8 mouse cellular contexts compared by ENCODE assay signal in genomic region chr16:86694497-86694896, GRCm38 (mm10).
A peak's percentile ranks its signal among the peaks of the same experiment; 100 is the strongest.
DNase-seq lines count a peak whose midpoint lies in the region; ATAC-seq and TF ChIP-seq lines count a peak whose summit lies in the region.
"Had no signal": no experiment of that assay in that cellular context is flagged by ENCODE, and none has a peak within 500 bp of the region (broad histone marks: within the 10 kb centered on the region; RNA-seq: fewer than 3 reads in every experiment).

No protein-coding gene starts in this region.

- TF ChIP-seq EP300 in lung, postnatal 0 days (IDR thresholded peaks at IDR 0.05): 0 out of 2 replicates have a peak, but pooled peaks have one; percentile 8

- H3K4me2 ChIP-seq in kidney, embryonic 14.5 days (replicated peaks; ENCODE audit: low read depth, low read length): no peak overlapping the region
- no peak overlapping the region for H3K4me2 ChIP-seq in lung, postnatal 0 days (replicated peaks; ENCODE audit: low read depth, low read length)

- ATAC-seq in kidney, embryonic 14.5 days (ENCODE audit: low FRiP score, low TSS enrichment): peak; percentile 85; the same call in 1 of the 2 replicates
- ATAC-seq in lung, postnatal 0 days: peak; percentile 14; the same call in 1 of the 2 replicates
- ATAC-seq in erythroid progenitor cell, adult 5-6 weeks (replicated peaks; ENCODE audit: low FRiP score, poor library complexity, severe bottlenecking): no peak

- intact Hi-C loops in left cerebral cortex, postnatal 36 days (cut with DNase I): no loop called here

- no peak overlapping the region for H3K27ac ChIP-seq in kidney, embryonic 14.5 days (ENCODE audit: low read depth, low read length)
- H3K27ac ChIP-seq in lung, postnatal 0 days (ENCODE audit: low read length): no peak overlapping the region
- H3K27ac ChIP-seq: macrophage had no signal

- H3K9ac ChIP-seq in kidney, embryonic 14.5 days (ENCODE audit: low read depth, low read length): no peak overlapping the region
- H3K9ac ChIP-seq in lung, postnatal 0 days (replicated peaks; ENCODE audit: low read depth): no peak overlapping the region

- no peaks in the 10 kb centered on the region for H3K27me3 ChIP-seq in kidney, embryonic 14.5 days (ENCODE audit: control insufficient read depth, insufficient read depth, low read length)
- no peaks in the 10 kb centered on the region for H3K27me3 ChIP-seq in lung, postnatal 0 days (replicated peaks; ENCODE audit: insufficient read depth, low read length)

- WGBS in kidney, embryonic 14.5 days: 42% methylated on average over 3 of the region's 3 CpGs
- WGBS in lung, postnatal 0 days: 27% methylated on average over 3 of the region's 3 CpGs

- DNase-seq in brain, adult 2 months (ENCODE audit: low read depth, low spot score): peak; percentile 96
- peak; percentile 95 for DNase-seq in cerebellum, adult 9-10 months
- peak; percentile 83 for DNase-seq in heart, adult 8-10 months (ENCODE audit: low spot score)
- DNase-seq in lung, postnatal 0 days (ENCODE audit: low spot score): peak; percentile 60
- DNase-seq in left cerebral cortex, postnatal 36 days (ENCODE audit: low spot score in 2 of 2): no peak

- no peak overlapping the region for H3K4me3 ChIP-seq in kidney, embryonic 14.5 days (ENCODE audit: low read length)
- no peak overlapping the region for H3K4me3 ChIP-seq in lung, postnatal 0 days (ENCODE audit: low read depth, low read length)

- no peak for TF ChIP-seq CTCF in lung, postnatal 0 days (IDR thresholded peaks at IDR 0.05)

- no peaks in the 10 kb centered on the region for H3K4me1 ChIP-seq in kidney, embryonic 14.5 days (ENCODE audit: control insufficient read depth, insufficient read depth, low read length)
- H3K4me1 ChIP-seq in lung, postnatal 0 days (ENCODE audit: insufficient read depth, low read depth, low read length): no peaks in the 10 kb centered on the region

- H3K36me3 ChIP-seq in kidney, embryonic 14.5 days (ENCODE audit: control insufficient read depth, insufficient read depth, low read length): no peaks in the 10 kb centered on the region
- no peaks in the 10 kb centered on the region for H3K36me3 ChIP-seq in lung, postnatal 0 days (ENCODE audit: insufficient read depth, low read length)

- no peaks in the 10 kb centered on the region for H3K9me3 ChIP-seq in kidney, embryonic 14.5 days (ENCODE audit: control insufficient read depth, low read length)
- no peaks in the 10 kb centered on the region for H3K9me3 ChIP-seq in lung, postnatal 0 days (ENCODE audit: low read length)

Comparison
In these comparisons a context has a peak if more than half of its experiments do, and no peak if none do; other contexts are left out.
1. DNase-seq: peak in brain, adult 2 months (single experiment), cerebellum, adult 9-10 months (single experiment), heart, adult 8-10 months (single experiment) and lung, postnatal 0 days (single experiment); none in left cerebral cortex, postnatal 36 days (0 of 2).